Mouse (Mus musculus) forebrain, embryonic 15.5 days (tissue): ENCODE data around the gene Pfkfb3. TPM values are rescaled to one million over a fixed set of nuclear protein-coding genes. Genes with fewer than 3 reads are reported as not detected.

Experiments
- ATAC-seq: fragments of 200-750 bp; cut with Nextera tagmentation; replicated peaks from 2 replicates; pipeline ENCODE4 v1.8.0; 2017; ENCODE audit warnings: mild to moderate bottlenecking, moderate TSS enrichment, moderate library complexity
- H3K27ac ChIP-seq: fragments of 300-500 bp; sonication (generic); replicated peaks from 2 replicates; pipeline ENCODE4 v1.5.1; 2015; ENCODE audit warnings: mild to moderate bottlenecking, inconsistent platforms
- H3K27me3 ChIP-seq: fragments of 300-500 bp; sonication (generic); 2 replicates; pipeline ENCODE4 v1.6.1; 2015; ENCODE audit warnings: inconsistent platforms
- H3K36me3 ChIP-seq: fragments of 300-500 bp; sonication (generic); 2 replicates; pipeline ENCODE4 v1.6.1; 2015; ENCODE audit warnings: mild to moderate bottlenecking, inconsistent platforms
- H3K4me1 ChIP-seq: fragments of 300-500 bp; sonication (generic); 2 replicates; pipeline ENCODE4 v1.6.1; 2015; ENCODE audit warnings: inconsistent platforms
- H3K4me2 ChIP-seq: fragments of 300-500 bp; sonication (generic); replicated peaks from 2 replicates; pipeline ENCODE4 v1.6.1; 2015; ENCODE audit warnings: mild to moderate bottlenecking, inconsistent platforms
- H3K4me3 ChIP-seq: fragments of 300-500 bp; sonication (generic); 2 replicates; pipeline ENCODE4 v1.5.1; 2015; ENCODE audit warnings: mild to moderate bottlenecking, inconsistent platforms
- H3K9ac ChIP-seq: fragments of 300-500 bp; sonication (generic); replicated peaks from 2 replicates; pipeline ENCODE4 v1.6.1; 2015; ENCODE audit warnings: mild to moderate bottlenecking, inconsistent platforms
- H3K9me3 ChIP-seq: fragments of 300-500 bp; sonication (generic); 2 replicates; pipeline ENCODE4 v1.6.1; 2016; ENCODE audit warnings: inconsistent platforms
- WGBS: fragments of 180-500 bp; shearing (Covaris S2); methylation state at CpG from one replicate; pipeline ENCODE4 v1.1.7; 2015; ENCODE audit warnings: mixed read lengths; 5-methylcytosine and 5-hydroxymethylcytosine counted together
- polyA plus RNA-seq: library from polyadenylated mRNA; unstranded; fragments of >200 nt; fragmentation: Nextera tagmentation; extraction: Ambion mirVana; gene quantifications from 2 replicates; pipeline ENCODE4 v1.2.1, GENCODE M21; 2015

Pfkfb3 gene
- polyA plus RNA-seq, 1 experiment from 2014 or later = 33.5 TPM

GRCm38 (mm10) chr2:11447865-11448264 lies 106.0 kb downstream of the Pfkfb3 start:
- Histone ChIP-seq H3K9me3 (no peaks in the 10 kb centered on the region), H3K27me3 (no peaks in the 10 kb centered on the region), H3K4me1 (no peaks in the 10 kb centered on the region), H3K4me2 (no peak overlapping the region), H3K27ac (no peak overlapping the region), H3K36me3 (no peaks in the 10 kb centered on the region), H3K9ac (no peak overlapping the region), H3K4me3 (no peak overlapping the region)
- 74% methylated on average over 2 of the region's 2 CpGs for WGBS
- ATAC-seq = no peak

DNA sequence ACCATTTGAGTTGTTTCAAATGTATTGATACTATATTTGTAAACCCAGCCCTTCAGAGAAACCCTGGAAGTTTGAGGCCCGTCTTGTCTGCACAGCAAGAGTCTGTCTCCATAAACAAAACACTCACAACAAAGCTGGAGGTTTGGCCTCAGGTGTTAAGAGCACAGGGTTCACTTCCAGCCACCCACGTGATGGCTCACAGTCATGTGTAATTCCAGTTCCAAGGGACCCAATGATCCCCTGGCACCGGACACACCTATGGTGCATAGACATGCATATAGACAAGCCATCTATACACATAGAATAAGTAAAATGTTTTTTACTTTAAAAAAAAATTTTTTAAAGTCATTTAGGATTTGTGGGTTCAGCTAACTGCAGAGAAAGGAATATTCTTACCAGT lies 108.2 kb downstream of the Pfkfb3 start:
- Histone ChIP-seq H3K4me2 (no peak overlapping the region), H3K27me3 (no peaks in the 10 kb centered on the region), H3K4me1 (no peaks in the 10 kb centered on the region), H3K27ac (no peak overlapping the region), H3K9me3 (no peaks in the 10 kb centered on the region), H3K36me3 (no peaks in the 10 kb centered on the region), H3K4me3 (no peak overlapping the region), H3K9ac (no peak overlapping the region)
- 83% methylated on average over 3 of the region's 3 CpGs for WGBS
- no peak for ATAC-seq

DNA sequence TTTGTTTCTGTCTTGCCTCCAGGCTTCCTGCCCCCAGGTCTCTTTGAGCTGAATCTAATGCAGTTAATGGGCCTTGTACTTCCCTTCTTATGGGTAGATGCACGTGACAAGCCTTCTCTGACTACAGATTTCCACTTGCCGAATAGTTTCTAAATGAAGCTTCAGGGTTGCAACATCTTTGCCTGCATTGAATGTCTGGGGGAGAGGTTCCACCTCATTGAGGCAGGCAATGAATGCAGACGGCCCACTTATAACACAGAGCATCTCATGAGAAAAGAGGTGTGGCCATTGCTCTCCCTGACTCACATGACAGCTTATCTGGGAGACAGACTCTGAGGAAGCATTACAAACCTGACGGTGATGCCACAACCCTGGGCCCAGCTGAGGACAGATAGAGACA lies 112.0 kb downstream of the Pfkfb3 start:
- no peak for ATAC-seq
- H3K36me3 ChIP-seq = no peaks in the 10 kb centered on the region
- H3K9me3 ChIP-seq = no peaks in the 10 kb centered on the region
- 68% methylated on average over 4 of the region's 4 CpGs for WGBS
- no peak overlapping the region for H3K4me2 ChIP-seq
- H3K27me3 ChIP-seq = no peaks in the 10 kb centered on the region
- H3K9ac ChIP-seq = no peak overlapping the region
- no peaks in the 10 kb centered on the region for H3K4me1 ChIP-seq
- H3K27ac ChIP-seq = no peak overlapping the region
- no peak overlapping the region for H3K4me3 ChIP-seq

GRCm38 (mm10) chr2:11438231-11438954 lies 115.5 kb downstream of the Pfkfb3 start:
- Histone ChIP-seq H3K9ac (no peak overlapping the region), H3K9me3 (no peaks in the 10 kb centered on the region), H3K36me3 (no peaks in the 10 kb centered on the region), H3K4me1 (no peaks in the 10 kb centered on the region), H3K4me3 (no peak overlapping the region), H3K27ac (no peak overlapping the region), H3K4me2 (no peak overlapping the region), H3K27me3 (no peaks in the 10 kb centered on the region)
- no peak for ATAC-seq
- 85% methylated on average over 12 of the region's 12 CpGs for WGBS

GRCm38 (mm10) chr2:11436353-11436752 lies 117.5 kb downstream of the Pfkfb3 start:
- Histone ChIP-seq H3K27me3 (no peaks in the 10 kb centered on the region), H3K4me3 (no peak overlapping the region), H3K4me1 (no peaks in the 10 kb centered on the region), H3K4me2 (no peak overlapping the region), H3K9ac (no peak overlapping the region), H3K27ac (no peak overlapping the region), H3K36me3 (no peaks in the 10 kb centered on the region), H3K9me3 (no peaks in the 10 kb centered on the region)
- 95% methylated on average over 11 of the region's 11 CpGs for WGBS
- ATAC-seq = no peak

DNA sequence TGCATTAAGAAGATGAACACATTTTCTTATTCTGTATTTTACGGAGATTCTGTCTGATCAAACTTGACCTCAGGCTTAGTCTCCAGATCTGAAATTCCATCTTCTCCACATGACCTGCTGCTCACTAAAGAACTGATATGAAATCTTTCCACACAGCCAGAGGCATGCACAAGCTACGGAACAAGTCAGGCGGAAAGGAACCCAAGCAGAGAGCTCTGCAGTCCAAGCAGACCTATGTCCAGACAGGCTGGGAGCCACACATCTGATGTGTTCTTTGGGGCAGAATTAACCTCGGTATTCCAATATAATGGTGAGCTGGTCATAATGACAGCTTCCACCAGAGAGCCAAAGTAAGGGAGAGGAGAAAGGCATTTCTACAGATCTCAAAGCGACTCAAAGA lies 120.5 kb downstream of the Pfkfb3 start:
- Histone ChIP-seq H3K4me1 (no peaks in the 10 kb centered on the region), H3K4me3 (no peak overlapping the region), H3K9ac (no peak overlapping the region), H3K27ac (no peak overlapping the region), H3K4me2 (no peak overlapping the region), H3K9me3 (no peaks in the 10 kb centered on the region), H3K27me3 (no peaks in the 10 kb centered on the region), H3K36me3 (no peaks in the 10 kb centered on the region)
- no peak for ATAC-seq
- WGBS = 85% methylated on average over 5 of the region's 5 CpGs

DNA sequence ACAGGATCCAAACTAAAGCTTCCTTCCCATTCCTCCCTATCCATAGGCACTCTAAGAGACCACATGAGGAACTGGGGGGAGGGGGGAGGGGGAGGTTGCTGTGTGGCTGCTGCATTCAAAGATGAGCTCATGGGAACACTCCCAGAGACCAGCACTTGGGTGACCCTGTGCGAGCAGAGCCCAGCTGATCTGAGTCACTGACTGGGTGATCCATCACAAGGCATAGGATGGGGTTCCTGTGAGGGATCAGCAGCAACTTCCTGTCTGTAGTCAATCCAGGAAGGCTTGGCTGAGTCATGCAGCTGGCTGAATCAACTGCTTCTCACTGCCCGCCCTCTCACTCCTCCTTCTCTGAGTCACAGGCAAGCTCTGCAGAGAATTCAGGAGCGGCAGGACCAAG lies 124.3 kb downstream of the Pfkfb3 start:
- Histone ChIP-seq H3K36me3 (no peaks in the 10 kb centered on the region), H3K4me2 (no peak overlapping the region), H3K27ac (no peak overlapping the region), H3K27me3 (no peaks in the 10 kb centered on the region), H3K9ac (no peak overlapping the region), H3K4me3 (no peak overlapping the region), H3K4me1 (no peaks in the 10 kb centered on the region), H3K9me3 (no peaks in the 10 kb centered on the region)
- WGBS = 51% methylated on average over 3 of the region's 3 CpGs
- no peak for ATAC-seq

DNA sequence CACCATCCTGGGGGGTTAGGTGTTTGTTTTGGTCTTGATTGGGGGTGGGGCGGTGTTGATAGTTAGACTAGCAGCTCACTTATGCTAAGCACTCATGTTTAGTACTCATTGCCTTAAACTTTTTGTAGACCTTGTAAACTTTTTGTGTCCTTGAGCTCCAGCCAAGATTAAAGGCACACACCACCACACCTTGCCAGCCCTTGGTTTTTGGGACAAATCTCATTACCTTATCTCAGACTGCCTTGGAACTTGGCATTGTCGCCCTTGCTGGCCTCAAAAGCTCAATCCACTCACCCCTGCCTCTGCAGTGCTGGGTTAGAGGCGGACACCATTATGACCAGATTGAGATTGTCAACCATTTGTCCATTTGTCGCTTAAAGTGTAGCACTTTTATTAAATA lies 125.3 kb downstream of the Pfkfb3 start:
- no peaks in the 10 kb centered on the region for H3K9me3 ChIP-seq
- H3K27me3 ChIP-seq = no peaks in the 10 kb centered on the region
- H3K4me1 ChIP-seq = no peaks in the 10 kb centered on the region
- 93% methylated on average over 4 of the region's 4 CpGs for WGBS
- no peak overlapping the region for H3K9ac ChIP-seq
- no peak for ATAC-seq
- no peaks in the 10 kb centered on the region for H3K36me3 ChIP-seq
- no peak overlapping the region for H3K4me2 ChIP-seq
- no peak overlapping the region for H3K27ac ChIP-seq
- H3K4me3 ChIP-seq = no peak overlapping the region

- 84% methylated on average over 6 of the region's 6 CpGs for WGBS
- ATAC-seq = no peak
These were observed 126.3 kb downstream of the Pfkfb3 start for GRCm38 (mm10) chr2:11427596-11427995.

DNA sequence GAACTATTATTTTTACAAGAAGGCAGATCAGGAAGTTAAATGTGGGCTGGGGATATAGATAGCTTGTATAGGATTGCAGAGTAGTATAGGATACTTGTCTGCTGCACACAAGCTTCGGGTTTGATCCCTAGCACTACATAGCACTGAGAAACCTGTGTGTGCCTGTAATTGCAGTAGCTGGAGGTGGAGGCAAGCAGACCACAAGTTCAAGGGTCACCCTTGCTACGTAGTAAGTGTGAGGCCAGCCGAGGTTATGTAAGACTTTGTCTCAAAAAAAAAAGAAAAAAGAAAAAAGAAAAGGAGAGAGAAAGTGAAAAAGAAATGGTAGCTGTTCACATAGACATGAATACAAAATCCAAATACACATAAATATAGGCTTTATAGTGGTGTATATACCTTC lies 127.5 kb downstream of the Pfkfb3 start:
- 68% methylated on average over 3 of the region's 3 CpGs for WGBS
- no peaks in the 10 kb centered on the region for H3K27me3 ChIP-seq
- no peak overlapping the region for H3K9ac ChIP-seq
- no peak overlapping the region for H3K4me3 ChIP-seq
- H3K4me2 ChIP-seq = no peak overlapping the region
- H3K4me1 ChIP-seq = no peaks in the 10 kb centered on the region
- ATAC-seq = no peak
- H3K27ac ChIP-seq = no peak overlapping the region
- no peaks in the 10 kb centered on the region for H3K9me3 ChIP-seq
- no peaks in the 10 kb centered on the region for H3K36me3 ChIP-seq

More at GRCm38 (mm10) chr2:11427596-11427995, 126.3 kb downstream of the Pfkfb3 start:
- H3K27ac ChIP-seq = no peak overlapping the region
- no peak overlapping the region for H3K4me3 ChIP-seq
- H3K9ac ChIP-seq = no peak overlapping the region
- no peaks in the 10 kb centered on the region for H3K36me3 ChIP-seq
- H3K27me3 ChIP-seq = no peaks in the 10 kb centered on the region
- no peaks in the 10 kb centered on the region for H3K9me3 ChIP-seq
- no peak overlapping the region for H3K4me2 ChIP-seq
- H3K4me1 ChIP-seq = no peaks in the 10 kb centered on the region

GRCm38 (mm10) chr2:11425421-11426131 lies 128.3 kb downstream of the Pfkfb3 start:
- no peaks in the 10 kb centered on the region for H3K9me3 ChIP-seq
- H3K4me3 ChIP-seq = no peak overlapping the region
- no peaks in the 10 kb centered on the region for H3K36me3 ChIP-seq
- WGBS = 54% methylated on average over 5 of the region's 5 CpGs
- ATAC-seq = no peak
- H3K4me2 ChIP-seq = no peak overlapping the region
- no peaks in the 10 kb centered on the region for H3K27me3 ChIP-seq
- H3K9ac ChIP-seq = no peak overlapping the region
- no peaks in the 10 kb centered on the region for H3K4me1 ChIP-seq
- H3K27ac ChIP-seq = no peak overlapping the region

- Histone ChIP-seq H3K36me3 (no peaks in the 10 kb centered on the region), H3K9me3 (no peaks in the 10 kb centered on the region), H3K4me1 (no peaks in the 10 kb centered on the region), H3K27me3 (no peaks in the 10 kb centered on the region), H3K9ac (no peak overlapping the region), H3K4me3 (no peak overlapping the region), H3K4me2 (no peak overlapping the region), H3K27ac (no peak overlapping the region)
- 88% methylated on average over 5 of the region's 5 CpGs for WGBS
- ATAC-seq = no peak
These were observed 129.6 kb downstream of the Pfkfb3 start for GRCm38 (mm10) chr2:11424252-11424651.

GRCm38 (mm10) chr2:11423421-11423820 lies 130.5 kb downstream of the Pfkfb3 start:
- ATAC-seq = no peak
- Histone ChIP-seq H3K4me1 (no peaks in the 10 kb centered on the region), H3K27me3 (no peaks in the 10 kb centered on the region), H3K27ac (no peak overlapping the region), H3K36me3 (no peaks in the 10 kb centered on the region), H3K4me3 (no peak overlapping the region), H3K9me3 (no peaks in the 10 kb centered on the region), H3K4me2 (no peak overlapping the region), H3K9ac (no peak overlapping the region)
- 81% methylated on average over 2 of the region's 2 CpGs for WGBS
